Mouse (Mus musculus) MEL (cell line): ENCODE data around the gene Gm20721.

Source experiments
- CTCF ChIP-seq, 3 experiments: IDR thresholded peaks in 2 of 3; conservative IDR thresholded peaks in 1 of 3; 2 replicates each; pipeline ENCODE4 v1.5.1; 2011 to 2012; ENCODE audit warnings: low read length in 3 of 3, low read depth in 2 of 3, mild to moderate bottlenecking in 2 of 3, improper control_type of control experiment in 1 of 3, inconsistent platforms in 1 of 3, mixed read lengths in 1 of 3, moderate library complexity in 1 of 3; ENCODE audit not compliant: control insufficient read depth in 1 of 3, insufficient read depth in 1 of 3, poor library complexity in 1 of 3, severe bottlenecking in 1 of 3
- HCFC1 ChIP-seq: IDR thresholded peaks from 2 replicates; pipeline ENCODE4 v1.6.1; 2012; ENCODE audit warnings: low read depth, mild to moderate bottlenecking, inconsistent platforms, low read length, improper control_type of control experiment, moderate library complexity
- JUND ChIP-seq: IDR thresholded peaks from 2 replicates; pipeline ENCODE4 v1.6.1; 2011; ENCODE audit warnings: low read depth, mild to moderate bottlenecking, improper control_type of control experiment, low read length
- MYC ChIP-seq: IDR thresholded peaks from 2 replicates; pipeline ENCODE4 v1.6.1; 2011; ENCODE audit warnings: low read depth, mild to moderate bottlenecking, low read length, improper control_type of control experiment, moderate library complexity
- POLR2A ChIP-seq, 2 experiments: IDR thresholded peaks; 2 replicates each; pipeline ENCODE4 v1.6.1; 2011 to 2012; ENCODE audit warnings: low read length in 2 of 2, mild to moderate bottlenecking in 2 of 2, control low read depth in 1 of 2, improper control_type of control experiment in 1 of 2, low read depth in 1 of 2, moderate library complexity in 1 of 2; ENCODE audit not compliant: control insufficient read depth in 1 of 2, insufficient read depth in 1 of 2, poor library complexity in 1 of 2
- POLR2AphosphoS2 ChIP-seq: IDR thresholded peaks from 2 replicates; pipeline ENCODE4 v1.6.1; 2011; ENCODE audit warnings: low read length, improper control_type of control experiment
- RAD21 ChIP-seq: IDR thresholded peaks from 2 replicates; pipeline ENCODE4 v1.6.1; 2011; ENCODE audit warnings: mild to moderate bottlenecking, low read depth, low read length, improper control_type of control experiment
- SIN3A ChIP-seq: IDR thresholded peaks from 2 replicates; pipeline ENCODE4 v1.6.1; 2012; ENCODE audit warnings: low read length, improper control_type of control experiment, inconsistent platforms
- TBP ChIP-seq: IDR thresholded peaks from 2 replicates; pipeline ENCODE4 v1.8.0; 2011; ENCODE audit warnings: low read depth, low read length, improper control_type of control experiment
- TCF12 ChIP-seq: IDR thresholded peaks from 2 replicates; pipeline ENCODE4 v1.6.1; 2014; ENCODE audit warnings: low read depth, mild to moderate bottlenecking, inconsistent platforms, low read length, improper control_type of control experiment, moderate library complexity

GRCm38 (mm10) chr2:174331282-174332030 lies 15.1 kb downstream of the Gm20721 start:
- TF ChIP-seq POLR2A (IDR thresholded peaks at IDR 0.05; ENCODE audit: control insufficient read depth in 1 of 2, insufficient read depth in 1 of 2, low read depth in 1 of 2, low read length in 2 of 2, poor library complexity in 1 of 2) (no peak), JUND (no peak), RAD21 (no peak), CTCF (IDR thresholded peaks at IDR 0.05 in 2 of 3, conservative IDR thresholded peaks at IDR 0.05 in 1 of 3; ENCODE audit: control insufficient read depth in 1 of 3, insufficient read depth in 1 of 3, low read depth in 2 of 3, low read length in 3 of 3, poor library complexity in 1 of 3, severe bottlenecking in 1 of 3) (no peak), TBP (no peak), HCFC1 (no peak), TCF12 (no peak), SIN3A (no peak; the same call in 1 of the 2 replicates), POLR2AphosphoS2 (no peak), MYC (no peak)
